Mouse (Mus musculus) heart, embryonic 15.5 days (tissue): Measurements from ENCODE around the gene Abtb1. TPM values are rescaled to one million over a fixed set of nuclear protein-coding genes. Genes with fewer than 3 reads are reported as not detected.
A peak's percentile ranks its signal among the peaks of the same experiment; 100 is the strongest.

Source experiments
- ATAC-seq: fragments of 200-750 bp; cut with Nextera tagmentation; replicated peaks from 2 replicates; pipeline ENCODE4 v1.8.0; 2017; ENCODE audit warnings: low read depth, moderate TSS enrichment; ENCODE audit not compliant: insufficient number of reproducible peaks, insufficient read depth, low FRiP score
- H3K27ac ChIP-seq: fragments of 300-500 bp; sonication (generic); 2 replicates; pipeline ENCODE4 v1.5.1; 2015; ENCODE audit warnings: mild to moderate bottlenecking, inconsistent platforms
- H3K27me3 ChIP-seq: fragments of 300-500 bp; sonication (generic); 2 replicates; pipeline ENCODE4 v1.6.1; 2015; ENCODE audit warnings: inconsistent platforms
- H3K36me3 ChIP-seq: fragments of 300-500 bp; sonication (generic); 2 replicates; pipeline ENCODE4 v1.6.1; 2015; ENCODE audit warnings: mild to moderate bottlenecking, inconsistent platforms
- H3K4me1 ChIP-seq: fragments of 300-500 bp; sonication (generic); replicated peaks from 2 replicates; pipeline ENCODE4 v1.6.1; 2015; ENCODE audit warnings: inconsistent platforms
- H3K4me2 ChIP-seq: fragments of 300-500 bp; sonication (generic); 2 replicates; pipeline ENCODE4 v1.6.1; 2015; ENCODE audit warnings: inconsistent platforms, mild to moderate bottlenecking, moderate library complexity
- H3K4me3 ChIP-seq: fragments of 300-500 bp; sonication (generic); 2 replicates; pipeline ENCODE4 v1.5.1; 2015; ENCODE audit warnings: mild to moderate bottlenecking, inconsistent platforms
- H3K9ac ChIP-seq: fragments of 300-500 bp; sonication (generic); 2 replicates; pipeline ENCODE4 v1.6.1; 2015; ENCODE audit warnings: mild to moderate bottlenecking, inconsistent platforms
- H3K9me3 ChIP-seq: fragments of 300-500 bp; sonication (generic); replicated peaks from 2 replicates; pipeline ENCODE4 v1.6.1; 2016; ENCODE audit warnings: inconsistent platforms
- WGBS: fragments of 180-500 bp; shearing (Covaris S2); methylation state at CpG from one replicate; pipeline ENCODE4 v1.1.7; 2015; ENCODE audit warnings: mixed read lengths; 5-methylcytosine and 5-hydroxymethylcytosine counted together
- polyA plus RNA-seq: library from polyadenylated mRNA; unstranded; fragments of >200 nt; fragmentation: Nextera tagmentation; extraction: Ambion mirVana; gene quantifications from 2 replicates; pipeline ENCODE4 v1.2.1, GENCODE M21; 2015

The Abtb1 gene
- 21.7 and 27.3 TPM in 2 replicates for polyA plus RNA-seq

- H3K27ac ChIP-seq, result peak within 1 kb of the TSS; percentile 91
- no peaks in the 10 kb centered on the region for H3K9me3 ChIP-seq
- H3K27me3 ChIP-seq, result no peaks in the 10 kb centered on the region
- peaks cover 28% of the 10 kb centered on the region for H3K36me3 ChIP-seq
- peak within 1 kb of the TSS; percentile 91 for H3K4me3 ChIP-seq
- under 1% methylated on average over 72 of the region's 72 CpGs for WGBS
- ATAC-seq, result peak; percentile 97
- peaks cover 21% of the 10 kb centered on the region for H3K4me1 ChIP-seq
- H3K4me2 ChIP-seq, result peak within 1 kb of the TSS; percentile 92
- peak within 1 kb of the TSS; percentile 91 for H3K9ac ChIP-seq
Measured at GRCm38 (mm10) chr6:88841781-88842689, at the start of gene Abtb1. Abtb1 (minus strand) TSS chr6:88841984.

- WGBS, result 89% methylated on average over 7 of the region's 7 CpGs
Measured at GRCm38 (mm10) chr6:88890832-88891231, 49.0 kb upstream of the Abtb1 start.

GRCm38 (mm10) chr6:88889410-88890042, 47.7 kb upstream of the Abtb1 start:
- no peak overlapping the region for H3K27ac ChIP-seq
- ATAC-seq, result no peak
- no peaks in the 10 kb centered on the region for H3K9me3 ChIP-seq
- no peak overlapping the region for H3K4me2 ChIP-seq
- no peaks in the 10 kb centered on the region for H3K27me3 ChIP-seq
- H3K4me1 ChIP-seq, result 0 out of 2 replicates have a peak, but pooled peaks cover 3% of the 10 kb centered on the region
- H3K4me3 ChIP-seq, result no peak overlapping the region
- 81% methylated on average over 13 of the region's 13 CpGs for WGBS
- H3K36me3 ChIP-seq, result peaks cover 86% of the 10 kb centered on the region
- H3K9ac ChIP-seq, result no peak overlapping the region

More at GRCm38 (mm10) chr6:88890832-88891231, 49.0 kb upstream of the Abtb1 start:
- Histone ChIP-seq H3K9ac (no peak overlapping the region), H3K36me3 (peaks cover 73% of the 10 kb centered on the region), H3K27ac (no peak overlapping the region), H3K4me2 (no peak overlapping the region), H3K4me1 (0 out of 2 replicates have a peak, but pooled peaks cover 5% of the 10 kb centered on the region), H3K4me3 (no peak overlapping the region), H3K9me3 (no peaks in the 10 kb centered on the region), H3K27me3 (no peaks in the 10 kb centered on the region)
- ATAC-seq, result no peak

GRCm38 (mm10) chr6:88886417-88886967, 44.7 kb upstream of the Abtb1 start:
- H3K9me3 ChIP-seq, result no peaks in the 10 kb centered on the region
- no peaks in the 10 kb centered on the region for H3K27me3 ChIP-seq
- H3K4me3 ChIP-seq, result no peak overlapping the region
- 71% methylated on average over 2 of the region's 2 CpGs for WGBS
- H3K4me1 ChIP-seq, result no peaks in the 10 kb centered on the region
- ATAC-seq, result no peak
- H3K9ac ChIP-seq, result no peak overlapping the region
- no peak overlapping the region for H3K4me2 ChIP-seq
- peaks cover 93% of the 10 kb centered on the region for H3K36me3 ChIP-seq
- H3K27ac ChIP-seq, result no peak overlapping the region

GRCm38 (mm10) chr6:88885644-88886416, 44.0 kb upstream of the Abtb1 start:
- 92% methylated on average over 12 of the region's 12 CpGs for whole genome bisulfite sequencing
- ATAC-seq, result no peak
- no peak overlapping the region for H3K4me3 ChIP-seq
- H3K4me1 ChIP-seq, result no peaks in the 10 kb centered on the region
- H3K36me3 ChIP-seq, result peaks cover 90% of the 10 kb centered on the region
- no peak overlapping the region for H3K27ac ChIP-seq
- H3K27me3 ChIP-seq, result no peaks in the 10 kb centered on the region
- H3K9me3 ChIP-seq, result no peaks in the 10 kb centered on the region
- H3K9ac ChIP-seq, result no peak overlapping the region
- H3K4me2 ChIP-seq, result no peak overlapping the region

- Histone ChIP-seq H3K9ac (no peak overlapping the region), H3K9me3 (no peaks in the 10 kb centered on the region), H3K27ac (no peak overlapping the region), H3K4me2 (no peak overlapping the region), H3K36me3 (peaks cover 79% of the 10 kb centered on the region), H3K4me1 (no peaks in the 10 kb centered on the region), H3K27me3 (no peaks in the 10 kb centered on the region), H3K4me3 (no peak overlapping the region)
- 93% methylated on average over 17 of the region's 17 CpGs for WGBS
- ATAC-seq, result no peak
Measured at GRCm38 (mm10) chr6:88884690-88885089, 42.9 kb upstream of the Abtb1 start.

- 83% methylated on average over 10 of the region's 10 CpGs for WGBS
Measured at GRCm38 (mm10) chr6:88884195-88884594, 42.4 kb upstream of the Abtb1 start.

GRCm38 (mm10) chr6:88881334-88881733, 39.5 kb upstream of the Abtb1 start:
- H3K36me3 ChIP-seq, result peaks cover 47% of the 10 kb centered on the region
- no peak for ATAC-seq
- no peaks in the 10 kb centered on the region for H3K9me3 ChIP-seq
- H3K27ac ChIP-seq, result no peak overlapping the region
- no peak overlapping the region for H3K4me2 ChIP-seq
- H3K4me1 ChIP-seq, result no peaks in the 10 kb centered on the region
- H3K9ac ChIP-seq, result no peak overlapping the region
- H3K4me3 ChIP-seq, result no peak overlapping the region
- WGBS, result 91% methylated on average over 7 of the region's 7 CpGs
- no peaks in the 10 kb centered on the region for H3K27me3 ChIP-seq

More at GRCm38 (mm10) chr6:88884195-88884594, 42.4 kb upstream of the Abtb1 start:
- Histone ChIP-seq H3K36me3 (peaks cover 74% of the 10 kb centered on the region), H3K4me2 (no peak overlapping the region), H3K4me3 (no peak overlapping the region), H3K9ac (no peak overlapping the region), H3K4me1 (no peaks in the 10 kb centered on the region), H3K27me3 (no peaks in the 10 kb centered on the region), H3K27ac (no peak overlapping the region), H3K9me3 (no peaks in the 10 kb centered on the region)
- no peak for ATAC-seq

GRCm38 (mm10) chr6:88879471-88879870, 37.7 kb upstream of the Abtb1 start:
- no peak for ATAC-seq
- Histone ChIP-seq H3K9ac (no peak overlapping the region), H3K27ac (no peak overlapping the region), H3K4me2 (no peak overlapping the region), H3K27me3 (peaks cover 13% of the 10 kb centered on the region), H3K9me3 (no peaks in the 10 kb centered on the region), H3K4me3 (no peak overlapping the region), H3K36me3 (peaks cover 28% of the 10 kb centered on the region), H3K4me1 (peaks cover 6% of the 10 kb centered on the region)
- 66% methylated on average over 4 of the region's 4 CpGs for WGBS

- H3K9me3 ChIP-seq, result no peaks in the 10 kb centered on the region
- no peaks in the 10 kb centered on the region for H3K36me3 ChIP-seq
- peak within 1 kb of the TSS; percentile 83 for H3K4me3 ChIP-seq
- H3K9ac ChIP-seq, result peak within 1 kb of the TSS; percentile 83
- H3K4me2 ChIP-seq, result peak within 1 kb of the TSS; percentile 99
- WGBS, result 8% methylated on average over 60 of the region's 63 CpGs
- peaks cover 18% of the 10 kb centered on the region for H3K4me1 ChIP-seq
- no peak within 1 kb of the TSS for H3K27ac ChIP-seq
- peaks cover 21% of the 10 kb centered on the region for H3K27me3 ChIP-seq
- peak; percentile 77 for ATAC-seq
Measured at GRCm38 (mm10) chr6:88874868-88875508, 33.2 kb upstream of the Abtb1 start, which contains the start of gene Podxl2. Podxl2 (minus strand) TSS chr6:88875044.
